Mouse (Mus musculus) liver, embryonic 14.5 days (tissue): ENCODE data around the gene Tns1. TPM values are rescaled to one million over a fixed set of nuclear protein-coding genes. Genes with fewer than 3 reads are reported as not detected.

Experiments used
- ATAC-seq: fragments of 200-750 bp; cut with Nextera tagmentation; 2 replicates; pipeline ENCODE4 v1.8.0; 2017; ENCODE audit warnings: moderate number of reproducible peaks, mild to moderate bottlenecking, moderate library complexity; ENCODE audit not compliant: insufficient read depth
- DNase-seq, 3 experiments: peaks; one replicate each; pipeline ENCODE4 v3.0.0-alpha.2; 2012 to 2013; ENCODE audit warnings: low read depth in 3 of 3, low spot score in 3 of 3
- H3K27ac ChIP-seq: fragments of 300-500 bp; sonication (generic); 2 replicates; pipeline ENCODE4 v1.5.1; 2014; ENCODE audit warnings: moderate library complexity, mild to moderate bottlenecking, control low read depth, inconsistent platforms
- H3K27me3 ChIP-seq: fragments of 300-500 bp; sonication (generic); 2 replicates; pipeline ENCODE4 v1.6.1; 2014; ENCODE audit warnings: mild to moderate bottlenecking, low read length, moderate library complexity; ENCODE audit not compliant: control insufficient read depth, insufficient read depth
- H3K36me3 ChIP-seq: fragments of 300-500 bp; sonication (generic); replicated peaks from 2 replicates; pipeline ENCODE4 v1.6.1; 2014; ENCODE audit warnings: low read depth; ENCODE audit not compliant: control insufficient read depth, insufficient read depth
- H3K4me1 ChIP-seq, 2 experiments: fragments of 200-500 bp in 1 of 2; fragments of 300-500 bp in 1 of 2; sonication (generic) in 1 of 2; replicated peaks; 2 replicates each; pipeline ENCODE4 v1.6.1; 2012 to 2014; ENCODE audit warnings: antibody characterized with exemption in 1 of 2, inconsistent platforms in 1 of 2, low read length in 1 of 2; ENCODE audit not compliant: control insufficient read depth in 2 of 2, insufficient read depth in 2 of 2
- H3K4me2 ChIP-seq: fragments of 300-500 bp; sonication (generic); 2 replicates; pipeline ENCODE4 v1.6.1; 2014; ENCODE audit warnings: low read depth, mild to moderate bottlenecking, control low read depth, moderate library complexity
- H3K4me3 ChIP-seq, 2 experiments: fragments of 200-500 bp in 1 of 2; fragments of 300-500 bp in 1 of 2; sonication (generic) in 1 of 2; 2 replicates each; pipeline ENCODE4 v1.5.1; 2012 to 2014; ENCODE audit warnings: low read depth in 2 of 2, low read length in 2 of 2, mild to moderate bottlenecking in 2 of 2, control low read depth in 1 of 2, inconsistent platforms in 1 of 2, moderate library complexity in 1 of 2; ENCODE audit not compliant: insufficient read depth in 1 of 2
- H3K9ac ChIP-seq: fragments of 300-500 bp; sonication (generic); replicated peaks from 2 replicates; pipeline ENCODE4 v1.6.1; 2014; ENCODE audit warnings: mild to moderate bottlenecking, control low read depth, moderate library complexity
- H3K9me3 ChIP-seq: fragments of 300-500 bp; sonication (generic); 2 replicates; pipeline ENCODE4 v1.6.1; 2016; ENCODE audit warnings: low read length, mixed read lengths; ENCODE audit not compliant: control insufficient read depth
- CTCF ChIP-seq: IDR thresholded peaks from 2 replicates; pipeline ENCODE4 v1.5.1; 2016; ENCODE audit warnings: antibody characterized with exemption, low read depth, control low read depth
- EP300 ChIP-seq: IDR thresholded peaks from 2 replicates; pipeline ENCODE4 v1.6.1; 2016; ENCODE audit warnings: antibody characterized with exemption, low read depth
- WGBS: fragments of 180-500 bp; shearing (Covaris S2); extraction: QIAGEN DNeasy Blood & Tissue Kit; methylation state at CpG from one replicate; pipeline ENCODE4 v1.1.7; 2014; ENCODE audit not compliant: insufficient replicate concordance; 5-methylcytosine and 5-hydroxymethylcytosine counted together
- polyA plus RNA-seq, 2 experiments: library from polyadenylated mRNA; depleted of rRNA in 1 of 2; stranded (reverse) in 1 of 2; unstranded in 1 of 2; fragments of >200 nt; fragmentation: Nextera tagmentation in 1 of 2; extraction: Ambion mirVana in 1 of 2; gene quantifications; 2 replicates each; pipeline versions ENCODE4 v1.2.1 to v1.2.3; 2012 to 2014

Tns1 gene
- polyA plus RNA-seq, 2 experiments, result 7.2 to 15.7 TPM

- WGBS, result 79% methylated on average over 13 of the region's 13 CpGs
- H3K4me1 ChIP-seq, result peaks cover 0 to 18% of the 10 kb centered on the region in 2 experiments; a peak in 3 of 4 replicates
- peaks cover 21% of the 10 kb centered on the region for H3K36me3 ChIP-seq
- no peaks in the 10 kb centered on the region for H3K9me3 ChIP-seq
- no peak overlapping the region for H3K27ac ChIP-seq
- H3K27me3 ChIP-seq, result no peaks in the 10 kb centered on the region
- no peak overlapping the region for H3K4me2 ChIP-seq
- H3K4me3 ChIP-seq, result no peak overlapping the region
- TF ChIP-seq EP300 (no peak), CTCF (no peak)
- DNase-seq (no peak), ATAC-seq (no peak)
- no peak overlapping the region for H3K9ac ChIP-seq
Measured at GRCm38 (mm10) chr1:73995063-73995810, 129.0 kb downstream of the Tns1 start.

GRCm38 (mm10) chr1:73993901-73994426, 130.3 kb downstream of the Tns1 start:
- H3K4me1 ChIP-seq, result peaks cover 0 to 9% of the 10 kb centered on the region in 2 experiments; a peak in 3 of 4 replicates
- no peak for DNase-seq
- H3K27ac ChIP-seq, result no peak overlapping the region
- no peak for TF ChIP-seq CTCF
- TF ChIP-seq EP300, result no peak
- no peaks in the 10 kb centered on the region for H3K9me3 ChIP-seq
- no peak overlapping the region for H3K4me3 ChIP-seq
- peaks cover 21% of the 10 kb centered on the region for H3K36me3 ChIP-seq
- no peaks in the 10 kb centered on the region for H3K27me3 ChIP-seq
- no peak for ATAC-seq
- 74% methylated on average over 7 of the region's 7 CpGs for WGBS
- H3K4me2 ChIP-seq, result no peak overlapping the region
- H3K9ac ChIP-seq, result no peak overlapping the region

GRCm38 (mm10) chr1:73993279-73993678, 131.0 kb downstream of the Tns1 start:
- Histone ChIP-seq H3K36me3 (peaks cover 21% of the 10 kb centered on the region), H3K4me2 (no peak overlapping the region)
- no peak for ATAC-seq

GRCm38 (mm10) chr1:73992201-73992938, 131.9 kb downstream of the Tns1 start:
- Histone ChIP-seq H3K9me3 (no peaks in the 10 kb centered on the region), H3K27me3 (no peaks in the 10 kb centered on the region), H3K36me3 (peaks cover 21% of the 10 kb centered on the region), H3K4me1 (no peaks in the 10 kb centered on the region), H3K4me3 (no peak overlapping the region), H3K9ac (no peak overlapping the region), H3K27ac (no peak overlapping the region), H3K4me2 (no peak overlapping the region)
- ATAC-seq (no peak), DNase-seq (no peak)
- TF ChIP-seq EP300, result no peak
- TF ChIP-seq CTCF, result no peak
- 65% methylated on average over 5 of the region's 5 CpGs for WGBS

More at GRCm38 (mm10) chr1:73993279-73993678, 131.0 kb downstream of the Tns1 start:
- Histone ChIP-seq H3K27me3 (no peaks in the 10 kb centered on the region), H3K4me1 (peaks cover 0 to 3% of the 10 kb centered on the region in 2 experiments; a peak in 2 of 4 replicates), H3K27ac (no peak overlapping the region), H3K9me3 (no peaks in the 10 kb centered on the region), H3K4me3 (no peak overlapping the region), H3K9ac (no peak overlapping the region)
- TF ChIP-seq EP300 (no peak), CTCF (no peak)
- WGBS, result 73% methylated on average over 7 of the region's 7 CpGs
- no peak for DNase-seq

GRCm38 (mm10) chr1:73991226-73991625, 133.0 kb downstream of the Tns1 start:
- Histone ChIP-seq H3K4me1 (no peaks in the 10 kb centered on the region), H3K4me2 (no peak overlapping the region), H3K4me3 (no peak overlapping the region), H3K9me3 (no peaks in the 10 kb centered on the region), H3K36me3 (peaks cover 17% of the 10 kb centered on the region), H3K9ac (no peak overlapping the region), H3K27ac (no peak overlapping the region), H3K27me3 (no peaks in the 10 kb centered on the region)
- no peak for TF ChIP-seq CTCF
- no peak for TF ChIP-seq EP300
- 64% methylated on average over 7 of the region's 7 CpGs for WGBS
- ATAC-seq, result no peak
- DNase-seq, result no peak
